Mouse (Mus musculus) liver, embryonic 11.5 days (tissue): ENCODE data around the gene Anks1. TPM values are rescaled to one million over a fixed set of nuclear protein-coding genes. Genes with fewer than 3 reads are reported as not detected.

Source experiments
- ATAC-seq: fragments of 200-750 bp; cut with Nextera tagmentation; replicated peaks from 2 replicates; pipeline ENCODE4 v1.8.0; 2017; ENCODE audit warnings: moderate number of reproducible peaks, mild to moderate bottlenecking, moderate TSS enrichment, moderate library complexity; ENCODE audit not compliant: low FRiP score
- DNase-seq: peaks from one replicate; pipeline ENCODE4 v3.0.0-alpha.2; 2017; ENCODE audit warnings: low spot score
- H3K27ac ChIP-seq: fragments of 300-500 bp; sonication (generic); 2 replicates; pipeline ENCODE4 v1.5.1; 2014; ENCODE audit warnings: mild to moderate bottlenecking, low read depth, low read length, control low read depth
- H3K27me3 ChIP-seq: fragments of 300-500 bp; sonication (generic); replicated peaks from 2 replicates; pipeline ENCODE4 v1.6.1; 2014; ENCODE audit warnings: low read length, mixed read lengths; ENCODE audit not compliant: control insufficient read depth, insufficient read depth
- H3K36me3 ChIP-seq: fragments of 300-500 bp; sonication (generic); 2 replicates; pipeline ENCODE4 v1.6.1; 2014; ENCODE audit warnings: mild to moderate bottlenecking, low read length, moderate library complexity, mixed read lengths; ENCODE audit not compliant: control insufficient read depth, insufficient read depth
- H3K4me1 ChIP-seq: fragments of 300-500 bp; sonication (generic); replicated peaks from 2 replicates; pipeline ENCODE4 v1.6.1; 2014; ENCODE audit warnings: low read length, mixed read lengths; ENCODE audit not compliant: control insufficient read depth, insufficient read depth
- H3K4me2 ChIP-seq: fragments of 300-500 bp; sonication (generic); 2 replicates; pipeline ENCODE4 v1.6.1; 2014; ENCODE audit warnings: mild to moderate bottlenecking, control low read depth, moderate library complexity
- H3K4me3 ChIP-seq: fragments of 300-500 bp; sonication (generic); 2 replicates; pipeline ENCODE4 v1.5.1; 2014; ENCODE audit warnings: low read depth, low read length, control low read depth
- H3K9ac ChIP-seq: fragments of 300-500 bp; sonication (generic); 2 replicates; pipeline ENCODE4 v1.6.1; 2014; ENCODE audit warnings: low read depth, low read length, control low read depth
- H3K9me3 ChIP-seq: fragments of 300-500 bp; sonication (generic); 2 replicates; pipeline ENCODE4 v1.6.1; 2016; ENCODE audit warnings: low read length, inconsistent platforms, mixed read lengths; ENCODE audit not compliant: control insufficient read depth
- WGBS: fragments of 180-500 bp; shearing (Covaris S2); extraction: QIAGEN DNeasy Blood & Tissue Kit; methylation state at CpG from one replicate; pipeline ENCODE4 v1.1.7; 2014; 5-methylcytosine and 5-hydroxymethylcytosine counted together
- polyA plus RNA-seq: library from polyadenylated mRNA; unstranded; fragments of >200 nt; fragmentation: Nextera tagmentation; extraction: Ambion mirVana; gene quantifications from 2 replicates; pipeline ENCODE4 v1.2.1, GENCODE M21; 2014

Gene Anks1
- polyA plus RNA-seq, 1 experiment from 2014 or later = 8.9 TPM

GRCm38 (mm10) chr17:28088718-28089117 is 179.6 kb downstream of the Anks1 start:
- Histone ChIP-seq H3K4me3 (no peak overlapping the region), H3K27me3 (no peaks in the 10 kb centered on the region), H3K4me2 (no peak overlapping the region), H3K36me3 (no peaks in the 10 kb centered on the region), H3K9me3 (peaks cover under 1% of the 10 kb centered on the region), H3K9ac (no peak overlapping the region), H3K4me1 (0 out of 2 replicates have a peak, but pooled peaks cover 2% of the 10 kb centered on the region), H3K27ac (no peak overlapping the region)
- DNase-seq = no peak
- 88% methylated on average over 6 of the region's 6 CpGs for WGBS
- no peak for ATAC-seq

- Histone ChIP-seq H3K9ac (no peak overlapping the region), H3K9me3 (peaks cover 4% of the 10 kb centered on the region), H3K4me1 (no peaks in the 10 kb centered on the region), H3K27ac (no peak overlapping the region), H3K4me2 (no peak overlapping the region), H3K27me3 (no peaks in the 10 kb centered on the region), H3K36me3 (no peaks in the 10 kb centered on the region), H3K4me3 (no peak overlapping the region)
- no peak for ATAC-seq
- DNase-seq = no peak
- 85% methylated on average over 2 of the region's 2 CpGs for WGBS
Measured at GRCm38 (mm10) chr17:28092297-28092696, 183.2 kb downstream of the Anks1 start.

- Histone ChIP-seq H3K9ac (no peak overlapping the region), H3K4me3 (no peak overlapping the region), H3K9me3 (peaks cover 4% of the 10 kb centered on the region), H3K27me3 (no peaks in the 10 kb centered on the region), H3K36me3 (no peaks in the 10 kb centered on the region), H3K4me1 (no peaks in the 10 kb centered on the region), H3K4me2 (no peak overlapping the region), H3K27ac (no peak overlapping the region)
- DNase-seq (no peak), ATAC-seq (no peak)
- WGBS = 78% methylated on average over 3 of the region's 3 CpGs
Measured at GRCm38 (mm10) chr17:28093837-28094236, 184.7 kb downstream of the Anks1 start.

GRCm38 (mm10) chr17:28096418-28096817 is 187.3 kb downstream of the Anks1 start:
- Histone ChIP-seq H3K27ac (no peak overlapping the region), H3K4me2 (no peak overlapping the region), H3K9ac (no peak overlapping the region), H3K27me3 (0 out of 2 replicates have a peak, but pooled peaks cover 3% of the 10 kb centered on the region), H3K4me3 (no peak overlapping the region), H3K36me3 (no peaks in the 10 kb centered on the region), H3K9me3 (peaks cover 4% of the 10 kb centered on the region), H3K4me1 (no peaks in the 10 kb centered on the region)
- DNase-seq = no peak
- no peak for ATAC-seq
- WGBS = 86% methylated on average over 10 of the region's 10 CpGs

GRCm38 (mm10) chr17:28097308-28097707 is 188.2 kb downstream of the Anks1 start:
- WGBS = 77% methylated on average over 13 of the region's 13 CpGs
- no peak for ATAC-seq

GRCm38 (mm10) chr17:28099086-28099485 is 190.0 kb downstream of the Anks1 start:
- H3K4me2 ChIP-seq = no peak overlapping the region
- DNase-seq (no peak), ATAC-seq (no peak)
- H3K4me1 ChIP-seq = no peaks in the 10 kb centered on the region
- no peaks in the 10 kb centered on the region; the same call in 1 of the 2 replicates for H3K9me3 ChIP-seq
- WGBS = 53% methylated on average over 3 of the region's 3 CpGs
- no peaks in the 10 kb centered on the region for H3K36me3 ChIP-seq
- H3K27ac ChIP-seq = no peak overlapping the region
- H3K4me3 ChIP-seq = no peak overlapping the region
- 0 out of 2 replicates have a peak, but pooled peaks cover 3% of the 10 kb centered on the region for H3K27me3 ChIP-seq
- no peak overlapping the region for H3K9ac ChIP-seq

More at GRCm38 (mm10) chr17:28097308-28097707, 188.2 kb downstream of the Anks1 start:
- no peak for DNase-seq
- no peak overlapping the region for H3K4me2 ChIP-seq
- peaks cover 4% of the 10 kb centered on the region for H3K9me3 ChIP-seq
- H3K4me1 ChIP-seq = no peaks in the 10 kb centered on the region
- H3K4me3 ChIP-seq = no peak overlapping the region
- no peaks in the 10 kb centered on the region for H3K36me3 ChIP-seq
- no peak overlapping the region for H3K9ac ChIP-seq
- 0 out of 2 replicates have a peak, but pooled peaks cover 3% of the 10 kb centered on the region for H3K27me3 ChIP-seq
- H3K27ac ChIP-seq = no peak overlapping the region

GRCm38 (mm10) chr17:28100669-28101068 is 191.6 kb downstream of the Anks1 start:
- no peaks in the 10 kb centered on the region for H3K36me3 ChIP-seq
- WGBS = 58% methylated on average over 1 of the region's 1 CpGs
- H3K27ac ChIP-seq = no peak overlapping the region

GRCm38 (mm10) chr17:28101284-28101887 is 192.3 kb downstream of the Anks1 start:
- Histone ChIP-seq H3K27me3 (0 out of 2 replicates have a peak, but pooled peaks cover 3% of the 10 kb centered on the region), H3K27ac (no peak overlapping the region), H3K9ac (no peak overlapping the region), H3K36me3 (no peaks in the 10 kb centered on the region), H3K4me1 (no peaks in the 10 kb centered on the region), H3K4me2 (no peak overlapping the region), H3K4me3 (no peak overlapping the region), H3K9me3 (no peaks in the 10 kb centered on the region)
- DNase-seq = no peak
- ATAC-seq = no peak
- 61% methylated on average over 12 of the region's 12 CpGs for WGBS

More at GRCm38 (mm10) chr17:28100669-28101068, 191.6 kb downstream of the Anks1 start:
- no peak overlapping the region for H3K4me3 ChIP-seq
- no peak overlapping the region for H3K9ac ChIP-seq
- DNase-seq (no peak), ATAC-seq (no peak)
- H3K9me3 ChIP-seq = no peaks in the 10 kb centered on the region
- 0 out of 2 replicates have a peak, but pooled peaks cover 3% of the 10 kb centered on the region for H3K27me3 ChIP-seq
- H3K4me1 ChIP-seq = no peaks in the 10 kb centered on the region
- H3K4me2 ChIP-seq = no peak overlapping the region

GRCm38 (mm10) chr17:28101902-28102319 is 192.8 kb downstream of the Anks1 start:
- DNase-seq (no peak), ATAC-seq (no peak)
- Histone ChIP-seq H3K27me3 (0 out of 2 replicates have a peak, but pooled peaks cover 3% of the 10 kb centered on the region), H3K4me1 (no peaks in the 10 kb centered on the region), H3K4me2 (no peak overlapping the region), H3K27ac (no peak overlapping the region), H3K4me3 (no peak overlapping the region), H3K9me3 (no peaks in the 10 kb centered on the region), H3K36me3 (no peaks in the 10 kb centered on the region), H3K9ac (no peak overlapping the region)
- 51% methylated on average over 10 of the region's 10 CpGs for WGBS
